Mouse (Mus musculus) heart, postnatal 36 days (tissue): Measurements from ENCODE around the gene Stk35. TPM values are rescaled to one million over a fixed set of nuclear protein-coding genes. Genes with fewer than 3 reads are reported as not detected.

Experiments
- DNase-seq, 2 experiments: peaks; one replicate each; pipeline ENCODE4 v3.0.0; 2021 to 2022
- intact Hi-C: fragments of 180-260 bp; cut with DNase I; formaldehyde crosslinking; loops from one replicate; pipeline ENCODE4 v1.15.1; 2025
- total RNA-seq, 2 experiments: library from RNA; stranded (reverse); gene quantifications; 2 replicates each; pipeline ENCODE4 v1.2.3; 2021

Stk35 gene
- total RNA-seq: 10 to 100 TPM; 16.6 to 20.9 TPM

DNA sequence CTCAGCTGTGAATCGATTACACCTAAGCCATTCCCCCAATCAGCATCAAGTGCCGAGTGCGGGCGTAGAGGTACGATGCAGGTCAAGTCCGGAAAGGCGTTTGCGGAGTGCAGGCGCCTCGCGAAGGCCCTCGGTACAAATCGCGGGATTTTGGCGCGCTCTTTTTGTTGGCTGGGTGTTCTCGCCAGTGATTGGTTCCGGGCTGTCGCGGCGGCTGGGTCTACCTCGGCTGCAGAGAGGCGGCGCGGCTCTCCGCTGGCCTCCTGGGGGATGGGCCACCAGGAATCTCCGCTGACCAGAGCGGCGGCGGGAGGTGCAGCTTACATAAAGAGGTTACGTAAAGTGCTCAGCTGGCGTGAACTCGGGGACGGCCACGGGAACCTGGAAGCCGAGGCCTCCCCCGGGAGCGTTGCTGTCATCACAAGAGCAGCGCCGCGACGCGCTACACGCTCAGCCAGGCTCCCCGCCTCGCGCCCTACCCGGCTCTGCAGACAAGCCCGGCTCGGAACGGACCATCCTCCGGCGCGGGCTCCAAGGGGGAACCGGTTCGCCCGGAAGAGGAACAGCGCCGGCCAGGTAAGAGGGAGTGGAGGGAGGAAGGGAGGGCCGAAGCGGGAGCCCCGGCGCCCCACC lies at the start of gene Stk35:
Gene Stk35, plus strand, starts transcription at position 247 of the 633 bp plus-strand sequence.
- peak; percentile 84 to 88 for DNase-seq
- intact Hi-C loops: loop anchor here (2.0 to 5.0 kb wide), 3 partner anchors 72 to 377 kb away; partner anchors contain the start of genes Sirpa and Snrpb

DNA sequence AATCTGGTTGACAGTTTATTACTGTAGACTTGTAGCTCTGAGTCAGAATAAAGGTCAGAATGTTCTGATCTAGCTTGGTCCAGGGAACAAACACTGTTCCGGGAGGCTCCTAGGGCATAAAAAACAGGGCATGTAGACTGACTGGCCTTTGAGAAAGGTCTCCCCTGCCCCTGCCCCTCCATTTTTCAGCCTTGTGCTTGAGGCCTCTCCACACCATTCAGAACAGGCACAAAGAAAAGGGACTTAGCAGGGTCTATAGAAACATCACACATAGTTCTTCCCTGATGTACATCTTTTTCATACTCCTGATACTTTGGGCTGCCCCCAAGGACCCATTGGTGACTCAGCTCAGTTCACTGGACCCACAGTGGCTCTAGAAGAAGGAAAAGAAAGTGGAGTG lies 18.3 kb upstream of the Stk35 start:
- no peak for DNase-seq
- intact Hi-C loops: no loop called here

DNA sequence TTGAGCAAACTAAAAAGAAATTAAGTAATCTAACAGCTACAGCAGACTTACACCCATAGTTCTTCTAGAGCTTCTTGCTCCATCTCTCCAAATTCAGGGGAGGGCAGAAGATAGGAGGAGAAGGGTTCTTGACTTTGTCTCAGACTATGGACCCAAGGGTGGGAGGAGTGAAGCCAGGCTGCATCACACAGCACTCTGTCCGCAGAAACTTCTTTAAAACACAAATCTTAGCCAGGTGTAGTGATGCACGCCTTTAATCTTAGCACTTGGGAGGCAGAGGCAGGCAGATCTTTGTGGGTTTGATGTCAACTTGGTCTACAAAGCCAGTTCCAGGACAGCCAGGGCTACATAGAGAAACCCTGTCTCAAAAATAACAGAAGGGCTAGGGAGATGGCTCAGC lies 3.8 kb upstream of the Stk35 start:
- intact Hi-C loops: no loop called here
- no peak for DNase-seq

DNA sequence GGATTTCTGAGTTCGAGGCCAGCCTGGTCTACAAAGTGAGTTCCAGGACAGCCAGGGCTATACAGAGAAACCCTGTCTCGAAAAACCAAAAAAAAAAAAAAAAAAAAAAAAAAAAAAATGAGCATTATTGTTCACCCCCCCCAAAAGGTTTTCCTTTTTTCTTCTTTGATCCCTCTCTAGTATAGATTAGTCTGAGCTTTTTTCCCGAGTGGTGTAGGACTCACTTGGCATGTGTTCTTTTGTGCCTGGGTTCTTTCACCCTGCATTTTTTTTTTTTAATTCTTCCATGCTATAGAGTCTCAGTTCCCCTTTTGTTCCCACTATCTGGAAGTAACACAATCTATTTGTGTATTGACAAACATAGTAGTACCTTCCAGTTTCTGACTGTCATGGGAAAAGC lies 2.6 kb upstream of the Stk35 start:
- DNase-seq: no peak
- intact Hi-C loops: no loop called here

DNA sequence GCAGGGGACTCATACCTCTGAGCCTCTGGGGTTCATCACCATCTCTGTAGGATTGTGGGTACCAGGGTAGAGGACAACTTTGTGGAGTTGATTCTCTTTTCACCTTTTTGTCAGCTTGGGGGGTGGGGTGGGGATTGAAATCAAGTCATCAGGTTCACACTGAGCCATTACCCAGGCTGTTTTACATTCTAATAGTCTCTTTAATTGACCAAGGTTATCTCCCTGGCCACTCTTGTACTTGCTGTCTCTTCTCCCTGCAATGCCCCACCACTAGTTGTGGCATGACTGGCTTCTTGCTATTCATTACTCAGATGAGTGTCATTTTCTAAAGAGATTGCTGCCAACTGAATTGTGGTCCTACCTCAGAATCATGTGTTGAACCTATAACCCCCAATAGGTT lies 1.9 kb upstream of the Stk35 start:
- intact Hi-C loops: no loop called here
- DNase-seq: no peak

DNA sequence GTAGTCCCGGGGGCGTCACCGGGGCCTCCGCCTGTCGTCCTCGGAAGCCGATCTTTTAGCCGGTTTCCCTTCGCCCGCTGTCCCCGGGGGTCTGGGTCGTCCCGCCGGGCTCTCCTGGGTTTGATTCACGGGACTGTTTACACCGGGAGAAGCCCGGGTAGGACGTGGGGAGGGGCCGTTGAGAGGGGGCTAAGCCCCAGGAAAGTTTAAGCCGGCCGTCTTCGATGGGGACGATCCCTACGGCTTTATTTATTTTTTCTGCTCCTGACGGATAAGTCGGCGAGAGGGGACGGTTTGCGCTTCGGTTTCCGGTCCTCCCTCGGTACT lies 550 bp downstream of the Stk35 start:
- no peak for DNase-seq
- intact Hi-C loops: loop anchor here (2.0 to 5.0 kb wide), 3 partner anchors 72 to 376 kb away; partner anchors contain the start of genes Sirpa and Snrpb

DNA sequence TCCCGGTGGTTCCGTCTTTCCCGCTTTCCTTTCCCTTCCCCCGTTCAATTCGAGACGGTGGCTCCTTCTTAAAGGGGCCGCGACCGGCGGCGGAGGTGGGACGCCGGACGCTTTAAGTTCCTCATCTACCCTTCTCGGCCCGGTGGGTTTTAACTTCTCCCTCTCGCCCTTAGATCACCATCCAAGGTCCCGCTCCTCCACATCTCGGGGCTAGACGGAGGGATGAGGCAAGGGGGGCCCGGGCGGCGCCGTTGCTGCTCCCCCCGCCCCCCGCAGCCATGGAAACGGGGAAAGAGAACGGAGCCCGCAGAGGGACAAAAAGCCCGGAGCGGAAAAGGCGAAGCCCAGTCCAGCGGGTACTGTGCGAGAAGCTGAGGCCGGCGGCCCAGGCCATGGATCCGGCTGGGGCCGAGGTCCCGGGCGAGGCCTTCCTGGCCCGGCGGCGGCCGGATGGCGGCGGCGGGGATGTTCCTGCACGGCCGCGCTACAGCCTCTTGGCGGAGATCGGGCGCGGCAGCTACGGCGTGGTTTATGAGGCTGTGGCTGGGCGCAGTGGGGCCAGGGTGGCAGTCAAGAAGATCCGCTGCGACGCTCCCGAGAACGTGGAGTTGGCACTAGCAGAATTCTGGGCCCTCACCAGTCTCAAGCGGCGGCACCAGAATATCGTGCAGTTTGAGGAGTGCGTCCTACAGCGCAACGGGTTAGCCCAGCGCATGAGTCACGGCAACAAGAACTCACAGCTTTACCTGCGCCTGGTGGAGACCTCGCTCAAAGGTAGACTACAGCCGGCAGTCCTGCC lies 1.1 kb downstream of the Stk35 start:
- peak; percentile 97 to 99 for DNase-seq
- intact Hi-C loops: loop anchor here (2.0 to 5.0 kb wide), 3 partner anchors 71 to 376 kb away; partner anchors contain the start of genes Sirpa and Snrpb

- DNase-seq: peak in 1 of 2 experiments; percentile 11
- intact Hi-C loops: no loop called here
Measured at GRCm38 (mm10) chr2:129805486-129805885, 5.2 kb downstream of the Stk35 start.

DNA sequence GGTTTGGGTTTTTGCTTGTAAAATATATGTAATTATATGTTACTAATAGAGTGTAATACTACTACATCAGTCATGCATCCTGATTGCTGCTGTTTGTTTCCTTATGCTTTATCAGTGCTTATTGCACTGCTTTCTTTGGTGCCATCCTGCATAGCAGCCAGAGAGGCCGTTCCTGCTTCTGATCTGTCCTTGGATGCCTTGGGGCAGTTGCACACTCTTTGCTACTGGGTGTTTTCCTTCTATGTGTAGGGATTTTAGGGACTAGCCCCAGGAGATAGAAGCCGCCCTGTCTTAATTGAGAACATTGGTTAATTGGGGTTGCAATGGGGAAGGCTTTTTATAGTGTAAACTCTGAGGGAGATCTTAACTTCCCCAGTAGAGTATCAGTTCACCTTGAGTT lies 6.2 kb downstream of the Stk35 start:
- intact Hi-C loops: no loop called here
- DNase-seq: no peak

- DNase-seq: no peak
- intact Hi-C loops: no loop called here
Measured at GRCm38 (mm10) chr2:129810563-129810962, 10.2 kb downstream of the Stk35 start.

- intact Hi-C loops: no loop called here
- no peak for DNase-seq
Measured at GRCm38 (mm10) chr2:129814033-129814432, 13.7 kb downstream of the Stk35 start.

DNA sequence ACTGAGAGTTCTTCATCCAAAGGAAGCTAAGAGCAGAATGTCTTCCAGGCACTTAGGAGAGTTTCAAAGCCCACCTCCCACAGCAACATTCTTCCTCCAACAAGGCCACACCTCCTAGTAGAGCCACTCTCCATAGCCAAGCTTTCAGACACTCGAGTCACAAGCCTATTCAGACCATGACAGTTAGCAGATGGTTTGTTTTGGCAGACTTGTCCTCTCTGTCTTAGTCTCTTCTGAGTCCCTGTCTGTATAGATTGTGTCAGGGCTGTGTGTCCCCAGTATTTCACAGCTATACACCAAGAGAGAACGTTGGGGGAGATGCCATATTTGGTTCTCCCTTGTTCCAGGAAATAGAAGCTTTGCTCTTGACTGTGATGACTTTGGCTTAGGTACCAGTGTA lies 14.8 kb downstream of the Stk35 start:
- DNase-seq: no peak
- intact Hi-C loops: no loop called here

DNA sequence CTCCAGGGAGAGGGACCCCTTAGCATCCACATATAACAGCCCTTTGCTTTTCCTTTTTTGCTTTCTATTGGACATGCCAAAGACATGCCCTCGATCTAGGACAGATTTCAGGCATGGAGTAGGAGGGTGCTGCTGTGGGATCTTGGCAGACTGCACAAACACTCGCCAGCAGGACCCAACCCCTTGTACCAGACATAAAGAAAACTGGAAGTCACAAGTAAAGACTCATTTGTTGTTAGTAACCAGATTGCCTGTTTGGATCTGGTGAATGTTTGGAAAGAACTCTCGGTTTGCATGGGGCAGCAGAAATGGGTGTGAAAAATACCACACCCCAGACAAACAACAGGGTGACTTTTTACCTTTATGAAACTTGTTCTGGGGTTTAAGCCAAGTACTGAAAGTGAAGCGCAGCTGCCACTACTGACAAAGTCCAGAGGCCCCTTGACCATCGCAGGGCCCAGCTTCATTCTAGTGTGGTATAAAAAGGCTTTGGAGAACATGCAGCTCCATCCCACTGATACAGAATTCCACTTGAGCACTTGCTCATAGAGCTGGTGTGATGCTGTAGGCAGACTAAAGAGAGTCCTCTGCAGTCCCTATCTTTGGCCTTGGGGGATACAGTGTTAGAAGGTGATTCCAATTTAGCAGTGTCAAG lies 17.4 kb downstream of the Stk35 start:
- intact Hi-C loops: no loop called here
- DNase-seq: peak in 1 of 2 experiments; percentile 25

DNA sequence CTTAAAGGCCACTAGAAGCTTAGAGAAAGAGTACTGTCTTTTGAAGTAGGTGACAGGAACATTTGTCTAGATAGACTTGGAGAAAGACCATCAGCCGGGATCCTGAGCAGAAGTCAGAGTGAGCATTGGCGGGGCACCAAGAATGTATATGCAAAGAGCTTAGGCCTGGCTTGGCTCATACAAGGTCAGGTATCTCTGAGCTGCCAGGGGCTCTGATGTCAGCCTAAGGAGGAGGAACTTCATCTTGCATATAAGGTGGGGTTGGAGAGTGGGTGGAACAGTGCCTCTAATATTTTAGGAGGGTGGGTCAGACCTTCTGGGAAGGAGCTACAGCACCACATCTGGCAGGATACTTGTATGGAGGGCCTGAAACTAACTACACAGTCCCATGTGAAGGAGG lies 18.6 kb downstream of the Stk35 start:
- intact Hi-C loops: no loop called here
- peak in 1 of 2 experiments; percentile 16 for DNase-seq

DNA sequence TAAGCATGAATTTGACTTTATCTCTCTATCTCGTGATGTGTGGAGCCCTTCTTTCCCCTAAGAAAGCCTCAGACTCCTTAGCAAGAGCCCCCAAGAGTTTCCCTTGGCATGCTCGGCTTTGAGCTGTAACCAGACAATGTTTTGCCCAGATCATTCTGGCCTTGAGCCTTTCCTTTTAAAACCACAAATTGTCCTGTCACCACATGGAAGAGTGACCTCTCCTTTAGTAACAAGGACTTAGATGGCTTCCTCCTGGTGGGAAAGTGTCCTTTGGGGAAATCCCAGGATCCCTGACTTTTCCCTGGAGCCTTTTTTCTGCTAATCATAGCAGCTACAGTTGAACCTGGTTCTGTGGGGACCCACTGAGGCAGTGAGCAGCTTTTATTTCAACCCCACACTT lies 19.2 kb downstream of the Stk35 start:
- DNase-seq: peak in 1 of 2 experiments; percentile 22
- intact Hi-C loops: no loop called here

DNA sequence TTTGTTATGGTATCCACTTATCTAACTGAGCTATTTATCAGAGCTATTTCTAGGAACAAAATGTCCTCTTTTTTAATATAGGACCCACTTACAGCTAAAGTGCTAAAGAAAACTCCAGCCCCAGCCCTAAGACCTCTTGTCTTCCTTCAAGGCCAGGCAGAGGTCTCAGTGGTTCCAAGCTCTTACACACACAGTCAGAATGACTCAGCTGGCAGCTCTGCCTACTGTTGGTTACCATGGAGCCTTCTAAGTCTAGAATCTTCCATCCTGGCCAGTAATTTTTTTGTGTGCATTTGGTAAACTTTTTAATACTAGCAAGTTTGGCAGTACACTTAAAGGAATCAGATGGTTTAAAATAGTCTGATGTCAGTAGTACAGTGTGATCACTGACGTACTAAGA lies 19.6 kb downstream of the Stk35 start:
- intact Hi-C loops: no loop called here
- DNase-seq: no peak

DNA sequence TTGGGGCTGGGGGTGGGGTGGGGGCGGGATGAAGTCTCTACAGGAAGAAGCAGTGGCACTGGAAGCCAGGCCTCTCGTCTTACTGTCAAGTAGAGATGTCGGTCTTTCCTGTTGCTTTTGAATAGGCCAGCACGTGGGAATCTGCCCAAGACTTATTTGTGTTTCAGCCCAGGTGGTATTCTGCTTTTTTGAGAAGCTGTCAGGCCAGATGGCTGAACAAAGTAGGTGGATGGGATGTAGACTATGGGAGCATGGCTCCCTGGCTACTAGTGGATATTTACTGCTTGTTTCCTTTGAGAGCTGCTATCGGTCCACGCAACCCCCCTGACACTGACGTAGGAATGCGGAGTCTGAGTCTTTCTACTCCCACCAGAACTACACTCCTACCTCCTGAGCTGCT lies 20.7 kb downstream of the Stk35 start:
- no peak for DNase-seq
- intact Hi-C loops: no loop called here

DNA sequence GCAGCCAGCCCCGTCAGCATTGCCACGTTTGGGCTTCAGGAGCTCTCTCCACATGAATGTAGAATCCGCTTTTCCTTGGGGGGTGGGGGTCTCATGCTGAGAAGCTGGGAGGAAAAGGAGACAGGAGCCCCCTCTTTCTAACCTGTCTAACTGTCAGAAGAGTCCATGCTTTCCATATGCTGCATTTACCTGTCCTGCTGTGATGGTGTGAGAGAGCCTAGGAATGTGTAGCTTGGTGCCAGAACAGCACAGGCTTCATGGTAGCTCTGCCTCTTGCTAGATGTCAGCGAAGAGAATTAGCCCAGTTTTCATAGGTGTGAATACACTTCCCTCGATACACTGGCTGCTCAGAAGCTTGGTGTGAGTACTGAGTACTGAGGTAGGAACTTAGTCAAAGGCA lies 21.3 kb downstream of the Stk35 start:
- intact Hi-C loops: no loop called here

DNA sequence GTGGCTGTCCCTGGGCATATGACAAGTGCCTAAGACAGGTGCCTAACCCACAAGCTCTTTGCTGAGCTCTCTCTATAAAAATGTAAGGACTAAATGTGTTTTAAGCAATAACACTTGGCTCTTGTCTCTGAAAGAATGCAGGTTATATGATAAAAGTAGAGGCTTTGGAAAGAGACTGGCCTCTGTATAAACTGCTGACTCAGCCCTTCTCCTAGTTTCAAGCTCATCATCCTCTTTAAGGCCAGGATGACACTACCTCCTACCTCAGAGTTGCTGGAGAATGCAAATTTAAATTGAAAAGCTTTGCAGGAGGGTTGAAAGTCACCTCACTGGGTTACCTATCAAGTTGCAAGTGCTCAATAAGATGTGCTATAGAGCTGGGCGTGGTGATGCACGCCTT lies 23.0 kb downstream of the Stk35 start:
- no peak for DNase-seq
- intact Hi-C loops: no loop called here

More for the DNA sequence above, 21.3 kb downstream of the Stk35 start:
- DNase-seq: no peak

DNA sequence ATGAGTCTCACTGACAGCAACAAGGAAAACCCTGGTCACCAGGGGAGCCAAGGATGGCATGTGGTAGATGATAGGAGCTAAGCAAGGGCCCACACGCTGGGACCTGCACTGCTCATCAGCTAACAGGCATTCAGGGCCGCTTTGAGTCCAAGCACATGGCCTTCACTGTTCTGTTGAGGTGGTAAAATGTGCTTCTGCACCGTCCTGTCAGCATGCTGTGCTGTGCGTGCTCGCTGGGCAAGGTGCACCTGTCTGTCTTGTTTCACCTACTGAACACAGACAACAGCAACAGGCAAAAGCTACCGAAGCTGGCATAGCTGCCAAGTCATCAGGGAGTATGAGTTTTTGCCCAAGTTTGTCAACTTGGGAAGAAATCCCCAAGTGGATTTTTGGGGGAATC lies 23.9 kb downstream of the Stk35 start:
- no peak for DNase-seq
- intact Hi-C loops: no loop called here

GRCm38 (mm10) chr2:129826141-129826540 lies 25.8 kb downstream of the Stk35 start:
- intact Hi-C loops: no loop called here

DNA sequence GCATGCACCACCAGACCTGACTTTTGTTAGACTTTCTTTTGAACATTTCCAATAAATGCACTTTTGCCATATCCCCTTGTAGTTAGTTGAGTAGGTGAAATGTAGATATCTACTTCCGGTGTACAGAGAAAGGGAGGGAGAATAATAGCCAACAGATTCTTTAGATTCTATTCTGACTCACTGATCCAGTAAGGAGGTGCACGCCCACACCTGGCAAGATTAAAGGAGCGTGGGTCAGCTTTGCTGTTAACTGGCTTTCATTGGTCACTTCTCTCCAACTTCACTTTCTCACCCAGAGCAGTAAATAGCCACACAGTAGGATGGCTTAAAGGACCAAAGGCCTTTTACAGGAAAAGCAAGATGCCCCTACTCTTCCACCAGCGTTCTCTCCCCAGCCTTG lies 32.7 kb downstream of the Stk35 start:
- DNase-seq: no peak
- intact Hi-C loops: no loop called here

More at GRCm38 (mm10) chr2:129826141-129826540, 25.8 kb downstream of the Stk35 start:
- no peak for DNase-seq
